Mouse (Mus musculus) liver, adult 2 months (tissue): ENCODE measurements around the gene Agps.
A peak's percentile ranks its signal among the peaks of the same experiment; 100 is the strongest.

Experiments
- CTCF ChIP-seq: fragments of 200-500 bp; IDR thresholded peaks from 2 replicates; pipeline ENCODE4 v1.5.1; 2011; ENCODE audit warnings: low read depth, low read length, control low read depth
- POLR2A ChIP-seq: fragments of 200-500 bp; IDR thresholded peaks from 2 replicates; pipeline ENCODE4 v1.6.1; 2011; ENCODE audit warnings: low read length, control low read depth; ENCODE audit not compliant: insufficient read depth; ENCODE audit errors: extremely low read depth

DNA sequence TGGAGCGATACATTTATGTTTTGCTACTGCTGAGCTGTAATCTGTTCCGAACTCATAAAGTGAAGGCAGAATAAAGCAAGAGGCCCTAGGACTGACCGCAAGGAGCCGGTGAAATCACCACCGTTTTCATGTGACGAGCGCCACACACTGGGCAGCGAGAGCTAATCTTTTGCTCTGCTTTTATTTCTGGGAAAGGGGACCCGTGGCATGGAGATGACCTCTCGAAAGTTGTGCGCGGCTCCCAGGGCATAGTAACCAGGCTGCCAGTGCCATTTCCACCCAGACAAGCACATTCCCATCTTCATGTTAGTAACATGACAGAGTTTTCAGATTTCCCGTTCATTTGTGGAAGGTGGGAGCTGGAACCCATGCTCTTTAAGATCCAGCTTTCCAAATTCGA, 132.5 kb downstream of the Agps start:
- TF ChIP-seq CTCF (peak; percentile 74), POLR2A (no peak)
